Mouse (Mus musculus): ENCODE data around the gene Slc2a6.

Slc2a6 gene

DNA sequence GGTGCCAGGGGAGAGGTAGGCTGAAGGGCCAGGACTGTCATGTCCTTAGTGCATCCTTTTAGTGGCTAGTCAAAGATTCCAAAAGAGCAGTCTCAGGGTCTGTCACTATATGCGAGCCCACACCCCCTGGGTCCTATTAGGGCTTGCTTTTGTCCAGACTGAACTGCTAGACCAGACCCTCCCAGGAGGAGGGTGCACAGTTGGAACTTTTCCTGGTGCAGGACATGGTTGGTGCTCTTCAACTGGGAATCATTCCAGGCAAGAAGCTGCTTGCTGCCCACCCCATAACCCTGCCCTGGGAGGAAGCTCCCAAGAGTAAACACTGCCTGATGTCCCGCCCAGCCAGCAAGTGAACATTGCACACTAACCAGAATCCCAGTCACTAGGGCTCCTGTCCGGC, 54.7 kb downstream of the Slc2a6 start, which contains the start of gene Adamts13:
TSS of gene Adamts13 (plus strand) at position 301 of the 400 bp plus-strand sequence.
- no peak for DNase-seq (ENCODE audit: extremely low read depth, insufficient read length, low spot score)
